Mouse (Mus musculus): ENCODE measurements around the gene Gp1bb.

DNA sequence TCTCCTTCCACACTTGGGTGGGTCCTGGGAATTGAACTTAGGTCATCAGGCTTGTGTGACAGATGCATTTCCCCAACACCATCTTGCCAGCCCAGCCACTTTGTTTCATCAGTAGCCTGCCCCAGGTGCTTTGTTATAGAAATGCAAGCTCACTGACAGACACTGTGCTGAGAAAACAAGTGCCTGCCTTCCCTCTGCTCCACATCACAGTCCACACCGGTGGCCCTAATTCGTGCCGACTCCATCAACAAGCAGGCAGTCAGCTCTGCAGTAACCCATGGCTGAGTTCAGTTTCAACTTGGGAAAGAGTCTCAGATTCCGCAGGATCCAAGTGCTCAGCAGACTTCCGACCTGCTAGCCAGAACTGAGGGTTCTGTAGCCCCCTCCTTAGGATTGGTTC is 14.2 kb upstream of the Gp1bb start:
- no peak for TF ChIP-seq CTCF (IDR thresholded peaks at IDR 0.05; ENCODE audit: extremely low read depth, insufficient read length, insufficient replicate concordance, low read depth, low read length)
- no peak for TF ChIP-seq POLR2A (IDR thresholded peaks at IDR 0.05; ENCODE audit: low read depth, low read length)

Data from small intestine, adult 2 months (tissue).